Mouse (Mus musculus) kidney, embryonic 16.5 days (tissue): ENCODE measurements at regions not wholly inside any gene's neighbourhood (a gene's known extent, or its start where the extent isn't known, plus 50 kb on each side); places are given as distances from the start of the nearest gene placed in this dataset.

Experiments
- ATAC-seq: fragments of 200-750 bp; cut with Nextera tagmentation; 2 replicates; pipeline ENCODE4 v1.8.0; 2017; ENCODE audit warnings: moderate TSS enrichment; ENCODE audit not compliant: low FRiP score, low TSS enrichment
- H3K27ac ChIP-seq: fragments of 300-500 bp; sonication (generic); 2 replicates; pipeline ENCODE4 v1.5.1; 2014; ENCODE audit warnings: low read length
- H3K27me3 ChIP-seq: fragments of 300-500 bp; sonication (generic); 2 replicates; pipeline ENCODE4 v1.6.1; 2014; ENCODE audit warnings: low read length, control low read depth, mixed read lengths; ENCODE audit not compliant: insufficient read depth
- H3K36me3 ChIP-seq: fragments of 300-500 bp; sonication (generic); 2 replicates; pipeline ENCODE4 v1.6.1; 2014; ENCODE audit warnings: low read length, control low read depth, mixed read lengths; ENCODE audit not compliant: insufficient read depth
- H3K4me1 ChIP-seq: fragments of 300-500 bp; sonication (generic); 2 replicates; pipeline ENCODE4 v1.6.1; 2014; ENCODE audit warnings: low read length, control low read depth, mixed read lengths; ENCODE audit not compliant: insufficient read depth
- H3K4me2 ChIP-seq: fragments of 300-500 bp; sonication (generic); replicated peaks from 2 replicates; pipeline ENCODE4 v1.6.1; 2014; ENCODE audit warnings: low read depth, low read length
- H3K4me3 ChIP-seq: fragments of 300-500 bp; sonication (generic); 2 replicates; pipeline ENCODE4 v1.5.1; 2014; ENCODE audit warnings: mild to moderate bottlenecking, low read length
- H3K9ac ChIP-seq: fragments of 300-500 bp; sonication (generic); replicated peaks from 2 replicates; pipeline ENCODE4 v1.6.1; 2014; ENCODE audit warnings: low read length
- H3K9me3 ChIP-seq: fragments of 300-500 bp; sonication (generic); 2 replicates; pipeline ENCODE4 v1.6.1; 2016; ENCODE audit warnings: low read length, control low read depth
- WGBS: fragments of 180-500 bp; shearing (Covaris S2); extraction: QIAGEN DNeasy Blood & Tissue Kit; methylation state at CpG from one replicate; pipeline ENCODE4 v1.1.7; 2014; 5-methylcytosine and 5-hydroxymethylcytosine counted together

DNA sequence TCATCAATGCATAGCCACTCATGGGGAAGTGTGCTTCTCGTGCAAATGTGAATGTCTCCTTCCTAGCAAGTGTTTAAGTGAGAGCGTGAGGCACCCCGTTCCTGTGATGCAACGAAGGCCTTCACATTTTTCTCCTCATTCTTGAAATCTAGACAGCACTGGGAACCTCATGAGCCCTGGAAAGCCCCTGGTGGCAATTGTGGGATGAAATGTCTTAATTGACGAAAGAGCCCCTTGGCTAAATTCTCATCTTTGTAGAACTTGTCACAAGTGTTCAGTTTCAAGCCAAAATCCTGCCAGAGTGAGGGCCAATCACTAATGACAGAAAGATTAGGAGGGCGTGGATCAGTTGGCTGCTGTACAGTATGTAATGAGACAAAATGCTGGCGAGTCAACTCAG lies 208.6 kb upstream of the Gmds start:
- no peak for ATAC-seq
- Histone ChIP-seq H3K27me3 (no peaks in the 10 kb centered on the region), H3K4me2 (no peak overlapping the region), H3K4me3 (no peak overlapping the region), H3K4me1 (no peaks in the 10 kb centered on the region), H3K27ac (no peak overlapping the region), H3K36me3 (no peaks in the 10 kb centered on the region), H3K9ac (no peak overlapping the region), H3K9me3 (no peaks in the 10 kb centered on the region)
- WGBS, result 75% methylated on average over 7 of the region's 7 CpGs

DNA sequence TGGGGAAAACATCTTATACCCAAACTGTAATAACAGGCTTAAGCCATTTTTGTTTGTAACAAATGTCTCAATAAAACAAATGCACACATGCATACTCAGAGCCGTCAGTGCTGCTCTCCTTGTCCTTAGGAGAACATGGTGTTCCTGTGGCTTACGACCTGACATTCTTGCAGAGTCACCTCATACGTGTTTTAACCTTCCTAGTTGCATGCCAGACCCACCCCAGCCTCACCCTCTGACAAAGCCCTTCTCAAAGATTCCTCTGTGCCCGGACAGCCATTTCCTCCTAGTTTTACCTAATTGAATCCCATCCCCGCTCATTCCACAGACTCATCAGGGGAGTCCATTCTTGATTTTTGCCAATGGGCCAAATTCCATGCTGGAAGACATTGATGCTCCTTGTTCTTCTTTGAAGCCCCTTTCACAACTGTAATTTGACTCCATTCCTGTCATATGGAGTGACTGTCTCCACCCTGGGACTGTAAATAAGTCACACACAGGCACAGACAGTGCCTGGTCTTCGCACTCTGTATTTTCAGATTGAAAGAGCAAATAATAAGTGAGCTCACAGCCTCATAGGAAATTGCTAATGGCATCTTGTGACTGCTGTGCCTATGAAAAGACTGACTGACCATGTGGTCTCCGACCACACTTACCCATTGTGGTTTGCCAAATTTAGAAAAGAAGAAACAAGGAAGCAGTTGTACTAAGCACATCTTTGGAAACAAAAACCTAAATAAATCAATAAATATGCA lies 206.6 kb upstream of the Gmds start:
- H3K4me2 ChIP-seq, result no peak overlapping the region
- no peak for ATAC-seq
- no peak overlapping the region for H3K9ac ChIP-seq
- no peaks in the 10 kb centered on the region for H3K4me1 ChIP-seq
- whole genome bisulfite sequencing, result 56% methylated on average over 7 of the region's 7 CpGs
- no peak overlapping the region for H3K4me3 ChIP-seq
- H3K27me3 ChIP-seq, result no peaks in the 10 kb centered on the region
- H3K27ac ChIP-seq, result no peak overlapping the region
- H3K36me3 ChIP-seq, result no peaks in the 10 kb centered on the region
- H3K9me3 ChIP-seq, result no peaks in the 10 kb centered on the region

DNA sequence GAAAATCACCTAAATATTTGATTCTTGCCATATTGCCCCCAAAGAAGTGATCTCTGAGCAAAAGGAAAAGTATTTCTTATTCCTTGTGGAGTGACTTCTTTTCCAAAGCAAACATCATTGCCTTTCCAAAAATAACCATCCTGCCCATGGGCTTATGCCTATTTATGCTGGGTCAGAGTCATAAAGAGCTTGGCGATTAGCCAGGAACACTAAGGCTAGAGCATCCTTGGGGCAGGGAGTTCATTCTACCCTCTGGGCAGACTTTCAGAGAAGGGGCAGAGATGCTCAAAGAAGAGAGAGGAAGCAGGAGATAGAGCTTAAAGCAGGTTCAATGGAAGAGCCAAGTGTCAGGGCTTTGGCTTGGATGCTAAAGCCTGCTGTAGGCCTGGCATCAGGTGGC lies 203.1 kb upstream of the Gmds start:
- Histone ChIP-seq H3K27ac (no peak overlapping the region), H3K4me1 (no peaks in the 10 kb centered on the region), H3K9ac (no peak overlapping the region), H3K4me2 (no peak overlapping the region), H3K4me3 (no peak overlapping the region), H3K9me3 (no peaks in the 10 kb centered on the region), H3K27me3 (no peaks in the 10 kb centered on the region), H3K36me3 (no peaks in the 10 kb centered on the region)
- 93% methylated on average over 1 of the region's 1 CpGs for WGBS
- ATAC-seq, result no peak

DNA sequence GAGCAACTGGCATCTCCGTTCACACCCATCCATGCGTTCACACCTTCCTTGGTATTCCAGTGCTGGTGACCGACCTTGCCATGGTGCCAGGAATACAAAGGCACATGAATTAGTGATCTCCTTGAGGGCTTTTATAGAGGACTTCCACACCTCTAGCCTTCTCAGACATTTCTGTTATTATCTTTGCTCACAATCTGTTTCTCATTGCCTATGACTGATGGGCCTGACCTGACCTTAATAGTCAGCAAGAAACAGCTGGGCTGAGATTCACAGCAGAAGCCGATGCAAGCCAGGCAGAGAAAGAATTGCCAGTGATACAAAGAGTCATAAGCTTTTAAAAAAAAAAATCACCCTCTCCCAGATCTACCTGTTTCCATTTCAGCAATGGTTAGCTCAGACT lies 197.7 kb upstream of the Gmds start:
- WGBS, result 66% methylated on average over 4 of the region's 4 CpGs
- Histone ChIP-seq H3K9me3 (no peaks in the 10 kb centered on the region), H3K36me3 (no peaks in the 10 kb centered on the region), H3K4me3 (no peak overlapping the region), H3K4me2 (no peak overlapping the region), H3K27ac (no peak overlapping the region), H3K27me3 (no peaks in the 10 kb centered on the region), H3K4me1 (no peaks in the 10 kb centered on the region), H3K9ac (no peak overlapping the region)
- ATAC-seq, result no peak

DNA sequence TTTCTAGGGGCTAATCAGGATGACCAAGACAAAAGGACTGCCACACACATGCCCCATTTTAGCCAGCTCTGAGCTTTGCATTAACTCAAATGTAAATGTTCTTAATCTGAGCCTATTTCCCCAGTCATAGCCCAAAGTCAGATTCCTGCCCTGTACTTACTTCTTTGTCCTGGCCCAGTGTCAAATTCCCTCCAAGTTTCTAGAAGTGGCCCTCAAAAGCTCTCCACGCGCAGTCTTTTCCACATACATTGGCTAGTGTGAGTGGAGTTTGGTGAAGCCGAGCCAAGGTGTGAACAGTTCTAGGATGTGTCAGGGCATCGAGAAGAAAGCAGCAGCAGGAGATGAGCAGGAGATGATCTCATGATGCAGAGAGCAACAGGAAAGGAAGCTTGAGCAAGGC lies 197.1 kb upstream of the Gmds start:
- Histone ChIP-seq H3K4me1 (no peaks in the 10 kb centered on the region), H3K27ac (no peak overlapping the region), H3K4me2 (no peak overlapping the region), H3K27me3 (no peaks in the 10 kb centered on the region), H3K4me3 (no peak overlapping the region), H3K36me3 (no peaks in the 10 kb centered on the region), H3K9me3 (no peaks in the 10 kb centered on the region), H3K9ac (no peak overlapping the region)
- ATAC-seq, result no peak
- 89% methylated on average over 4 of the region's 4 CpGs for WGBS

DNA sequence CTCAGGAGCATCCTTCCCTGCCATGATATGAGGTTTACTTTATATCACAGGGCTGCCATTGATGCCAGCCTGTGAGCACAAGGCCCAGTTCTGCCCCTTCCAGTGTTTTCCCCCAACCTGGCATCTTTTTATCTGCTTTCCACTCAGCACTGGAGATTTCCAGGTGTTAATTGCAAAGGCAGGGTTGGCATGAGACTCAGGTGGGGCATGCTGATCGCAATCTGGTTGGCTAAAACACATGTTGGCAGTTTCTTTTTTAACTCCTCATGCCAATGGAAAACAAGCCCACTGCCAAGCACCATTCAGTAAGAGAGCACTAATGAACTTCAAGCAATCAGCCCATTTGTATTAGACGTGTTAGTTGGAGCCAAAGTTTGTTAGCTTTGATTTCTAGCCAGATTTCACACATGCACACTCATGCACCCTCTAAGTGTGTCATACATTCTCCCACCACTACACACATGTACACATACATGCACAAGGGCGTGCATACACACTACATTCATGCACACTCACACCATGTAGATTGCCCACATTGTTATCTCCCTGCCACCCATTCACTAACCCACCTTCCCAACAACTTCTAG lies 192.5 kb upstream of the Gmds start:
- no peaks in the 10 kb centered on the region for H3K4me1 ChIP-seq
- WGBS, result 84% methylated on average over 3 of the region's 3 CpGs
- H3K4me2 ChIP-seq, result no peak overlapping the region
- H3K4me3 ChIP-seq, result no peak overlapping the region
- no peaks in the 10 kb centered on the region for H3K27me3 ChIP-seq
- H3K9ac ChIP-seq, result no peak overlapping the region
- no peaks in the 10 kb centered on the region for H3K9me3 ChIP-seq
- H3K36me3 ChIP-seq, result no peaks in the 10 kb centered on the region
- ATAC-seq, result no peak
- H3K27ac ChIP-seq, result no peak overlapping the region

DNA sequence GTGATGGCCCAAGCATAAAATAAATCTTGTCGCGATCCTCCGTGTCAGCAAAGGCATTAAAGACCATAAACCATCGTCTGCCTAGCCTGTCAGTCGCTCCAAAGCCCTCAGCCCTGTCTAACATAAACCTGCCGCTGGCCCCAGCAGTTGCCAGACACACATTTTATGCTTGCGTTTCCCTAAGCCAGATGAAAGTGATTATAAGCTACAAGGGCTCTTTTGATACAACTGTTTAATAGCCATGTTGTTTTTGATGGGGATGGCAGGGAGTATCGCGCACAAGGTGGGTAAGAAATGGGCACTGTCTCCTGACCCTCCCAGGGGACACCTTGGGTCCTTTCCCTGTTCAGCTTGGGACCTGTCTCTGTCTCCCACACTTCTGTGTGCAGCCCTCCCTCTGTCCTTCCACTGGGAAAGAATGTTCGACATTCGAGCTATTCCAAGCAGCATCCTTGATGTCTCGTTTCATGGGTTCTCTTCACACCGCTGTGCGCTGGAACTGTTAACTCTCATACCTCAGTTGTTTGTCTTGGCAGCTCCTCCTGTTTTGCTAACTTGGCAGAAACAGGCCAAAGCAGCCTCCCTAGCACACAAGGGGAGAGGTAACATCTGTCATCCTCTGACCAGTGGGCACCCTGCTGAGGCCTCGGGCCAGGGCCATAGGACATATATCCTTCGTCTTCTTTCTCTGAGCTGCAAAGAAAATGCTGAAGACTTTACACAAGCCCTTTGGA lies 180.2 kb upstream of the Gmds start:
- Histone ChIP-seq H3K4me3 (no peak overlapping the region), H3K27me3 (no peaks in the 10 kb centered on the region), H3K9me3 (no peaks in the 10 kb centered on the region), H3K4me2 (peak overlapping the region; percentile 30), H3K27ac (peak overlapping the region; percentile 77), H3K4me1 (peaks cover 28% of the 10 kb centered on the region), H3K36me3 (no peaks in the 10 kb centered on the region), H3K9ac (no peak overlapping the region)
- peak; percentile 93 for ATAC-seq
- WGBS, result 8% methylated on average over 16 of the region's 16 CpGs

DNA sequence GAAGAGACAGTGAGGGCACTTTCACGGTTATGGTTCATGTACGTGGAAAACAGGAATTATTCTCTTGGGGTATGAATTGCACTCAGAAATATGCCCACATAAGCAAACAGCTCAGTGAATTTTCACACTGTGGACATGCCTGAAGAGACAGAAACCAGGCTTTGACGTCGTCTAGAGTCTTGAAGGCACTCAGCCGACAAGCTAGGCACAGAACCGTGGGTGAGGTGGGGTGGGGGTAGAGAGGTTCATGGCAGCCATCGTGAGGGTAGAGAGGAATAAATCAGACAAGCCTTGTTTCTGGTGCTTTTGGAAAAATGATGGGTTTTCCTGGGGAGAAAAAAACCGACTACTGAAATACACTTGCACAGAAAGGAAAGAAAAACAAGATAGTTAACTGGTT lies 179.0 kb upstream of the Gmds start:
- WGBS, result 18% methylated on average over 8 of the region's 8 CpGs
- H3K27me3 ChIP-seq, result no peaks in the 10 kb centered on the region
- H3K9ac ChIP-seq, result no peak overlapping the region
- ATAC-seq, result no peak
- peaks cover 28% of the 10 kb centered on the region for H3K4me1 ChIP-seq
- H3K9me3 ChIP-seq, result no peaks in the 10 kb centered on the region
- H3K27ac ChIP-seq, result peak overlapping the region; percentile 75; the same call in 1 of the 2 replicates
- H3K36me3 ChIP-seq, result no peaks in the 10 kb centered on the region
- no peak overlapping the region for H3K4me3 ChIP-seq
- H3K4me2 ChIP-seq, result no peak overlapping the region

DNA sequence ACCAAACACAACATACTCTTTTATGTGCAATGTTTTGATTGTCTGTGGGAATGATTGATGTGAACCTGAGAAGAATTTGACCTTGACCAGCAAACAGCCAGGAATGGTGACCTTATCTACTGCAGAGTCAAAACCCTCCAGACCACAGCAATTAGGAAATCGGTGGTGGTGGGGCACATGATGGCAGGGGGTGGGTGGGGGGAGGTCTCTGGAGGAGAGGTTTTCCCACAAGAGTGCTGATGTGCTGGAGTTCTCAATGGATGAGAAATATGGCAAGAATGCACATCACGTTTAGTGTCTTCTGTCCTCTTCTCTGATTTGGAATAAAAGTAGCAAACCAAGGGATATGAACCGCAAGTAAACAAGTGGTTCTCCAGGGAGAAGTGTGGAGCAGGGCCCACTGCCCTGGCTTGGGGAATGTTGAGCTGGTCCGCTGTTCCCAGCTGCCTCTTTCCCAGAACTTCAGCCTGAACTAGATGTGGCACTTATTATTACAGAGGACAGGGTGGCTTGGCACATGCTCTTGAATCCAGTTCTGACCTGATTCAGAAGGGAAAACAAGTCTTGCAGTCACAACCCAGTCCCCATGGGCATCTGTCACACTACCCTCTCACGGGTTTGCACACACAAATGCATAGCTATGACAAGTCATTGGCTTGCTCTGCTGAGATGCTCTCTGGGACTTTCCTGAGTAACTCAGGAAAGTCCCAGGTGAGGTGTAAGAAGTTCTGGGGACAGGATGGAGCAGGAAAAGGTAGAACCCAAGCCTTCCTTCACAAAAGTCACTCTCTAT lies 170.9 kb upstream of the Gmds start:
- Histone ChIP-seq H3K4me3 (no peak overlapping the region), H3K4me1 (peaks cover 16% of the 10 kb centered on the region; the same call in 1 of the 2 replicates), H3K9ac (no peak overlapping the region), H3K4me2 (no peak overlapping the region), H3K9me3 (no peaks in the 10 kb centered on the region), H3K27me3 (no peaks in the 10 kb centered on the region), H3K27ac (no peak overlapping the region), H3K36me3 (no peaks in the 10 kb centered on the region)
- WGBS, result 62% methylated on average over 5 of the region's 5 CpGs
- ATAC-seq, result no peak
